Mouse (Mus musculus): ENCODE data around the gene Il5.

The Il5 gene

DNA sequence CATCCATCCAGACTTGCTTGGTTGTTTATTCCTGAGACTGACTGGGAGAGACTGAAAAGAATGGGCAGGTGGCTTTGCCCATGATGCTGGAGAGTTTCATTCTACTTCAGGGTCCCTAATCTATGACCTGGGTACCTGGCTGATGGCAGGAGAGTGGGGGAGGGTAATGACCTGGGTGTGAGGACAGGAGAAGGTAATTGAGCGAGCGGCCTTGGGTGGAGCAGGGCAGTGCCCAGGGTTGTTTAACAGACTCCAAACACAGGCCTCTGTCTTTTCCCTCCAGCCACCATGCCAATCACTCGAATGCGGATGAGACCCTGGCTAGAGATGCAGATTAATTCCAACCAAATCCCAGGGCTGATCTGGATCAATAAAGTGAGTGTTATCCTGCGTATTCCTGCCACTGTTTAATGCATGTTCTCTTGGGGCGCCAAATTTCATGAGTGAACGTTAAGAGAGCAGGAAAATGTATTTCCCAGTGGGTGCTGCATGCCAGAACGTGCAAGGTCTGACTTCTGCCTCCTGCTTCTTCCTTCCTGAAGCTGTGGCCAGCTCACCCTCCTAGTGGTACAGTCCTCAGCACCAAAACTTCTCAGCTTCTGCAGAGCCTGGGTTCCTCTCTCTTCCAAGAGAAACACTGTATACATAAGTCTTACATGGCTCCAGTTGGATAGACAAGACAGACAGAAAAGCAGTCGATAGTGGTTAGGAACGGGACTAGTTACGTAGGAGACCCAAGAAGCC, 50.6 kb downstream of the Il5 start:
- no peak for DNase-seq (ENCODE audit: low spot score)

DNA sequence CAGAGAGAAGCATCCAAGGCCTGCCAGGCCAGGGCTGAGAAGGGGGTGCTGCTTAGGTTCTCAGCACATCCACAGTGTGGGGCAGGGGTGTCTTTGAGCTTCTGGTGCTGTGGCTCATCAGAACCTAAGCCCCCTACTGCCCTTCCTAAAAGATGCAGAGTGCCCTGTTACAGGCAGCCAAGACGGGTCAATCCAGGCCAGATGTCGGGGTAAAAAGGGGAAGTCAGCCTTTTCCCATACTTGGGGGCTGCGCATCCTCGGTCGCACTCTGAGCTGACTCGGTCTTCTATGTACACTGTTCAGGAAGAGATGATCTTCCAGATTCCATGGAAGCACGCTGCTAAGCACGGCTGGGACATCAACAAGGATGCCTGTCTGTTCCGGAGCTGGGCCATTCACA, 51.9 kb downstream of the Il5 start:
- DNase-seq (ENCODE audit: low spot score) = no peak

- no peak for DNase-seq (ENCODE audit: low spot score)
Observed at GRCm38 (mm10) chr11:53773087-53773486, 52.5 kb downstream of the Il5 start, which contains the start of gene Gm17334. TSS of gene Gm17334 (minus strand) at chr11:53773187.

- DNase-seq (ENCODE audit: low spot score) = no peak
Observed at GRCm38 (mm10) chr11:53773641-53774360, 53.2 kb downstream of the Il5 start.

Data from urinary bladder, postnatal 10 days (tissue).